Mouse (Mus musculus) brain, embryonic 14.5 days (tissue): ENCODE measurements at regions not wholly inside any gene's neighbourhood (a gene's known extent, or its start where the extent isn't known, plus 50 kb on each side); places are given as distances from the start of the nearest gene placed in this dataset.

Experiments
- CTCF ChIP-seq: fragments of 200-500 bp; IDR thresholded peaks from 2 replicates; pipeline ENCODE4 v1.5.1; 2012; ENCODE audit warnings: inconsistent platforms, mild to moderate bottlenecking, moderate library complexity, borderline replicate concordance; ENCODE audit not compliant: insufficient read depth, insufficient read length; ENCODE audit errors: extremely low read depth
- POLR2A ChIP-seq: fragments of 200-500 bp; IDR thresholded peaks from 2 replicates; pipeline ENCODE4 v1.6.1; 2012; ENCODE audit warnings: mild to moderate bottlenecking, inconsistent platforms, borderline replicate concordance; ENCODE audit not compliant: poor library complexity, insufficient read depth, insufficient read length, severe bottlenecking; ENCODE audit errors: extremely low read depth

DNA sequence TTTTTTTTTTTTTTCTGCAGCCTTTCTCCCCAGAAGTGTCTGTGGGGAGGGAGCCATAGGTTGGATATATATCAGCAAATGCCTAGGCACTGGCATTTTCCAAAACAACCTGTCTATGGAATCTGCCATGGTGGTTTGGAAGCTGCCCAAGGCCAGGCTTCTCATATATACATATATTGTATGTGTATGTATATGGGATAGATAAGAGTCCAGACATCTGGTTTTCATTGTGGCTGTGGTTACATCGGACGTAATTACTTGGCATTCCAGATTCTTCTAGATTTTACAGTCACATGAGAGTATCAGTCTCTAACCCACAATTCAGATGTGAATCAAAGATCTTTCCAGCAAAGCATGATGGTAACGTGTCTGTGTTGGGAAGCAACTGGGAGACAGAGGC is 57.5 kb upstream of the Mylip start:
- TF ChIP-seq CTCF (no peak), POLR2A (no peak)
